Mouse (Mus musculus): Measurements from ENCODE around the gene Tmem178.

DNA sequence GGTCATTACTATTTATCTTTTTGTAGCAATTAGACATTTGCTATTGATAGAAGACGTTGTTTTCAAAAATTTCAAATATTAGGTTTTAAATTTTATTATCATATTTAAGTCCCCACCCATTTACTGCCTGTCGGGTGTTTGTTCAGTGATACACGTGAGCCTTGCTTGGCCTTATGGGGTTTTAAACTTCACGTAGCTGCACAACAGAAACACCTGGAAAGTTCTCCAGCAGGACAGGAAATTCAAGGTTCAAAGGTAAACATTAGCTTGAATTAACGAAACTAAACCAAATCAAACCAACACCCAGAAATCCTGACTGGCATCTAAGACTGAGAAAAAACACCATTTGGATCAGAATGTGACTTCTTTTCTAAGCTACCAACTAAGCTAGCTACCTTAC lies 57.7 kb downstream of the Tmem178 start:
- TF ChIP-seq CTCF (IDR thresholded peaks at IDR 0.05; ENCODE audit: low read depth, low read length): no peak
- no peak for TF ChIP-seq TAL1 (conservative IDR thresholded peaks at IDR 0.05; ENCODE audit: low read depth, low read length)
